Mouse (Mus musculus) bone marrow, adult 2 months (tissue): ENCODE data around the gene Rrh. TPM values are rescaled to one million over a fixed set of nuclear protein-coding genes. Genes with fewer than 3 reads are reported as not detected.

ENCODE experiments used
- H3K27ac ChIP-seq: fragments of 200-500 bp; 2 replicates; pipeline ENCODE4 v1.5.1; 2012; ENCODE audit warnings: low read depth, mild to moderate bottlenecking, control low read depth, inconsistent platforms, low read length; ENCODE audit not compliant: control insufficient read depth, poor library complexity, insufficient read depth
- H3K4me1 ChIP-seq: fragments of 200-500 bp; 2 replicates; pipeline ENCODE4 v1.6.1; 2011; ENCODE audit warnings: low read length; ENCODE audit not compliant: control insufficient read depth, insufficient read depth
- H3K4me3 ChIP-seq: fragments of 200-500 bp; replicated peaks from 2 replicates; pipeline ENCODE3; 2011; ENCODE audit warnings: mild to moderate bottlenecking, low read depth, low read length, control low read depth; ENCODE audit not compliant: control insufficient read depth
- CTCF ChIP-seq: fragments of 200-500 bp; IDR thresholded peaks from 2 replicates; pipeline ENCODE4 v1.5.1; 2011; ENCODE audit warnings: low read length, control low read depth; ENCODE audit not compliant: control insufficient read depth, insufficient read depth
- POLR2A ChIP-seq: fragments of 200-500 bp; IDR thresholded peaks from 2 replicates; pipeline ENCODE4 v1.6.1; 2011; ENCODE audit warnings: low read depth, mild to moderate bottlenecking, control low read depth, low read length, borderline replicate concordance; ENCODE audit not compliant: control insufficient read depth
- WGBS: fragments of 180-500 bp; shearing (Covaris S2); methylation state at CpG from one replicate; pipeline ENCODE4 v1.1.7; 2018; 5-methylcytosine and 5-hydroxymethylcytosine counted together
- polyA plus RNA-seq: library from polyadenylated mRNA; stranded (reverse); fragments of >200 nt; gene quantifications from 2 replicates; pipeline ENCODE4 v1.2.4, GENCODE M21; 2011; ENCODE audit warnings: low replicate concordance; ENCODE audit not compliant: missing spikeins, insufficient read depth, insufficient read length

The Rrh gene
- not detected in 2 replicates for polyA plus RNA-seq

- no peaks in the 10 kb centered on the region for H3K4me1 ChIP-seq
- TF ChIP-seq CTCF (no peak), POLR2A (no peak)
- H3K27ac ChIP-seq = no peak within 1 kb of the TSS
- H3K4me3 ChIP-seq = no peak within 1 kb of the TSS
- WGBS = 93% methylated on average over 11 of the region's 11 CpGs
Measured at GRCm38 (mm10) chr3:129822206-129822775, at the start of gene Rrh. Gene Rrh (minus strand): TSS chr3:129822587.

- no peak overlapping the region for H3K27ac ChIP-seq
- WGBS = 56% methylated on average over 14 of the region's 14 CpGs
- TF ChIP-seq CTCF (peak; percentile 76), POLR2A (no peak)
- H3K4me1 ChIP-seq = no peaks in the 10 kb centered on the region
- no peak overlapping the region for H3K4me3 ChIP-seq
Measured at GRCm38 (mm10) chr3:129863698-129864097, 41.3 kb upstream of the Rrh start.

GRCm38 (mm10) chr3:129862592-129862991 lies 40.2 kb upstream of the Rrh start:
- no peak for TF ChIP-seq CTCF
- no peak for TF ChIP-seq POLR2A
- no peak overlapping the region for H3K27ac ChIP-seq
- H3K4me1 ChIP-seq = no peaks in the 10 kb centered on the region
- WGBS = 54% methylated on average over 2 of the region's 2 CpGs
- H3K4me3 ChIP-seq = no peak overlapping the region

DNA sequence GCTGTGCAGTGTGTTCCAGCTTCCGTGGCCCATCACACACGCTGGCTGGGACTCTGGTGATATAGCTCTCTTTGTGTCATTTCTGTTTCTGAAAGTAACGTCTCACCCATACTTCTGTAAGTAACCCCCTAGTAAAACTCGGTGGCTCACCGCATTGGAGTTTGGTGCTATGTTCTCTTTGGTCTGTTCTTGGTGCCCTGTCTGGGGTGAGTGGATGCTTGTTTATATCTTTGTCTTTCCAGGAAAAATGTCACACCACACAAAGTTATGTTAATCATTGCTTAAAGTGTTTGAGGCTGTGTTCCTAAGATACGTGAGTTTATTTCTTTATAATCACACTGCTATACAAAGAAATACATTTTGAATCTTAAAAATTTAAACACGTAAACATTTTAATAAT lies 24.5 kb upstream of the Rrh start:
- WGBS = 78% methylated on average over 7 of the region's 7 CpGs
- Histone ChIP-seq H3K4me3 (no peak overlapping the region), H3K27ac (no peak overlapping the region), H3K4me1 (no peaks in the 10 kb centered on the region)
- no peak for TF ChIP-seq POLR2A
- TF ChIP-seq CTCF = no peak

- WGBS = 49% methylated on average over 2 of the region's 2 CpGs
Measured at GRCm38 (mm10) chr3:129845868-129846267, 23.5 kb upstream of the Rrh start.

DNA sequence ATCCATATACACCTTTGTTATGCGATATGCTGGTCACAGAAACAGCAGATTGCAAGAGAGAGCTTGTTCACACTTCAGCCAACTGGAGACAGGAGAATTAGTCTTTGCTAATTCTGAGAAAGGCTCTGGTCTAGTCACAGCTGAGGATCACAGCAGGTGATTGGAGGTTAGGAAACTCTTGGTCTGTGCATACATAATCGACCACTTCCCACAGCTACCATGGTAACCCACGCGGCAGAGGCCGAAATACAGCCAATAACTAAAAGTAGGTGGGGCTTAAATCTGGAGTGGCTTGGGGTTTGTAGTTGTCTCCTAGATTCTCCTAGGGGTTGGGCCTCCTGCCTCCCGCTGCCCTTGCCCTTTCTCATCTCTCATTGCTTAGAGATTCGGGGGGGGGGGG lies 15.6 kb upstream of the Rrh start:
- no peaks in the 10 kb centered on the region for H3K4me1 ChIP-seq
- H3K4me3 ChIP-seq = no peak overlapping the region
- H3K27ac ChIP-seq = no peak overlapping the region
- 60% methylated on average over 7 of the region's 7 CpGs for WGBS
- no peak for TF ChIP-seq CTCF
- TF ChIP-seq POLR2A = no peak

More at GRCm38 (mm10) chr3:129845868-129846267, 23.5 kb upstream of the Rrh start:
- Histone ChIP-seq H3K4me3 (no peak overlapping the region), H3K27ac (no peak overlapping the region), H3K4me1 (no peaks in the 10 kb centered on the region)
- TF ChIP-seq CTCF (no peak), POLR2A (no peak)

DNA sequence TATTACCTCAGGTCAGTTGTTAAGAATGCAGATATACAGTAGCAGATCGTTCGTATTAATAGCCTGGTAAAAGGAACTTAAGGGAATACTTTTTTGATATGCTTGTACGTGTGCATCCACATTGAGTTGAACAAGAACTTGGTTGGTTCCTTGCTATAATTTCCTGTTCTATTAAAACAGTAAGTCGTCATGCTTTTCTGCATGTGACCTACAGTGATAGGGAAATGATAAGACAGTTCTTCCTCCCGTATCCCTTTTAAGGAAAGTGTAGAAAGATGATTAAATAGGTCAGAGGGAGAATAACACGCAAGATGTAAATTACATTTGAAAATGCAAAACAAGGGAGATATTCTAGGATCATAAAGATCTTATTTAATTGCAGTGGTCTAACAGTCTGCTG lies 14.6 kb upstream of the Rrh start:
- WGBS = 73% methylated on average over 6 of the region's 6 CpGs
- TF ChIP-seq POLR2A (no peak), CTCF (no peak)
- no peaks in the 10 kb centered on the region for H3K4me1 ChIP-seq
- H3K4me3 ChIP-seq = no peak overlapping the region
- H3K27ac ChIP-seq = no peak overlapping the region

DNA sequence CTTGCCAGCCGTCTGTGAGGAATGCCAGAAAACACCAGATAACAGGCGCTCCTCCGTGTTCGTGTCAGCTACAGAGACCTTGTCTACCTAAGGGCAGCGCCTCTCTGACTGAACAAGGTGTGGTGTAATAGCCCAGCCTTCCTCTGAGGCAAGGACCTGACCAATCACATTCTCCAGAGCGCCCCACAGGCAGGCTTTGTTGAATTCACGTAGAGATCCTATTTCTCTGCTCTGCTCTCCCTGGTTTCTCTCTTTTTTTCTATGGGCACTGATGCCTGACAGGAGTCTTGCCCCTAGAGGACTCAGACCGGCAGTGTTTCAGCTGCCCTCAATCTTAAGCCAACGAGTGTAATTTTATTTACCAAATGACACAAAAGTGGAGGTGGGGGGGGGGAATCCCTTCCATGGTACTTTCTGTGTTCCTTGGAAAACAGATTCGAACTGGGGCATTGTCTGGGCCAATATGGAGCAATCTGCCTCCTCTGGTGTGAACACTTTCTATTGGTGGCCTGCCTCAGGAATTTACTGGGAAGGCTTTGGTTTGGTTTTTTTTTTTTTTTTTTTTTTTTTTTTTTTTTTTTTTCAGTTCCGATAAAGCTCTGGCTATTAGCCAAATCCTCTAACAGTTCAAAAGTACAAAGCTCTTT lies 13.8 kb upstream of the Rrh start:
- no peak overlapping the region for H3K27ac ChIP-seq
- H3K4me3 ChIP-seq = no peak overlapping the region
- no peak for TF ChIP-seq POLR2A
- TF ChIP-seq CTCF = no peak
- WGBS = 29% methylated on average over 11 of the region's 11 CpGs
- no peaks in the 10 kb centered on the region for H3K4me1 ChIP-seq
